20 mouse cellular contexts compared by ENCODE assay signal in the genomic region with DNA sequence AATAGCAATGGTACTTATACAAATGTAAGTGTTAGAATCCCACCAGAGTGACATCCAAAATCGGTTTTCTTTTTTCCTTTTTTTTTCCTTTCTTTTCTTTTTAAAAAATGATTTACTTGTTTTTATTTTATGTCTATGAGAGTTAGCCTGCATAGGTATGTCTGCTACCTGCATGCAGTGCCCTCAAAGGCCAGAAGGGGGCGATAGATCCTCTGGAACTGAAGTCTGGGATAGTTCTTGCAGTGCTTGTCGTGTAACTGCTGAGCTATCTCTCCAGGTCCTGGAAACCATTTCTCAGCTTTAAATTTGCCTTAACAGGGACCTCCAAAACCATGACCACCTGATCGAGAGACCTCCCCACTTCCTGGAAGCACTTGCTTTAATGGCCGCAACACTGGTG.
DNase-seq lines count a peak whose midpoint lies in the region; ATAC-seq and TF ChIP-seq lines count a peak whose summit lies in the region.
"Had no signal": no experiment of that assay in that cellular context is flagged by ENCODE, and none has a peak within 500 bp of the region (broad histone marks: within the 10 kb centered on the region; RNA-seq: fewer than 3 reads in every experiment).

No protein-coding gene starts in this region.

- peak; percentile 4 for DNase-seq in adrenal gland, postnatal 14 days
- no peak for DNase-seq in adrenal gland, postnatal 25 days
- DNase-seq in liver, embryonic 14.5 days (ENCODE audit: low read depth in 3 of 3, low spot score in 3 of 3): no peak
- DNase-seq in liver: no peak
- DNase-seq in ES-CJ7 (ENCODE audit: low read depth, low spot score): peak; percentile 69
- peak; percentile 77 for DNase-seq in ZHBTc4 (ENCODE audit: low read depth, low spot score)
- no peak for DNase-seq in embryo, embryonic 9.5 days (ENCODE audit: extremely low spot score)
- DNase-seq: adrenal gland, adult 2 months; cerebellum, adult 9-10 months; kidney, adult 8-10 months; left cerebral cortex, postnatal 4 days; liver, embryonic 13.5 days; lung, postnatal 36 days; retina, postnatal 1 day had no signal

- TF ChIP-seq EP300 in liver, embryonic 14.5 days (IDR thresholded peaks at IDR 0.05; ENCODE audit: low read depth): no peak

- H3K4me1 ChIP-seq in liver, embryonic 14.5 days (replicated peaks; ENCODE audit: control insufficient read depth in 2 of 2, insufficient read depth in 2 of 2, low read length in 1 of 2): no peaks in the 10 kb centered on the region
- H3K4me1 ChIP-seq in neural tube, embryonic 15.5 days: no peaks in the 10 kb centered on the region
- H3K4me1 ChIP-seq: embryonic facial prominence, embryonic 10.5 days; forebrain, embryonic 15.5 days; hindbrain, embryonic 13.5 days; liver, embryonic 13.5 days; midbrain, embryonic 10.5 days had no signal

- peak; percentile 49 for TF ChIP-seq CTCF in liver, embryonic 14.5 days (IDR thresholded peaks at IDR 0.05; ENCODE audit: low read depth)

- no peak for ATAC-seq in liver, embryonic 14.5 days (ENCODE audit: insufficient read depth)
- ATAC-seq in neural tube, embryonic 15.5 days (ENCODE audit: low FRiP score): no peak
- ATAC-seq: forebrain, embryonic 15.5 days had no signal

- no peaks in the 10 kb centered on the region for H3K27me3 ChIP-seq in liver, embryonic 14.5 days (ENCODE audit: control insufficient read depth, insufficient read depth, low read length)
- no peaks in the 10 kb centered on the region for H3K27me3 ChIP-seq in neural tube, embryonic 15.5 days (replicated peaks)
- H3K27me3 ChIP-seq: forebrain, embryonic 15.5 days; hindbrain, embryonic 13.5 days; liver, embryonic 13.5 days had no signal

- H3K9ac ChIP-seq in liver, embryonic 14.5 days (replicated peaks): no peak overlapping the region
- H3K9ac ChIP-seq in neural tube, embryonic 15.5 days (replicated peaks): no peak overlapping the region
- H3K9ac ChIP-seq: forebrain, embryonic 15.5 days; hindbrain, embryonic 13.5 days; liver, embryonic 13.5 days had no signal

- H3K4me3 ChIP-seq in liver, embryonic 14.5 days (ENCODE audit: insufficient read depth in 1 of 2, low read depth in 2 of 2, low read length in 2 of 2): no peak overlapping the region
- H3K4me3 ChIP-seq in neural tube, embryonic 15.5 days (replicated peaks): no peak overlapping the region
- H3K4me3 ChIP-seq: embryonic facial prominence, embryonic 10.5 days; erythroblast, embryonic 14.5 days; forebrain, embryonic 15.5 days; hindbrain, embryonic 13.5 days; liver, embryonic 13.5 days; midbrain, embryonic 10.5 days had no signal

- no peaks in the 10 kb centered on the region for H3K9me3 ChIP-seq in liver, embryonic 14.5 days (ENCODE audit: control insufficient read depth, low read length)
- H3K9me3 ChIP-seq in neural tube, embryonic 15.5 days (replicated peaks): 0 out of 2 replicates have a peak, but pooled peaks cover 9% of the 10 kb centered on the region
- H3K9me3 ChIP-seq: liver, embryonic 13.5 days had no signal

- no peak overlapping the region for H3K4me2 ChIP-seq in liver, embryonic 14.5 days (ENCODE audit: low read depth)
- H3K4me2 ChIP-seq in neural tube, embryonic 15.5 days: no peak overlapping the region
- H3K4me2 ChIP-seq: forebrain, embryonic 15.5 days; hindbrain, embryonic 13.5 days; liver, embryonic 13.5 days had no signal

- H3K27ac ChIP-seq in liver, embryonic 14.5 days: no peak overlapping the region
- no peak overlapping the region for H3K27ac ChIP-seq in neural tube, embryonic 15.5 days (replicated peaks)
- H3K27ac ChIP-seq: embryonic facial prominence, embryonic 10.5 days; forebrain, embryonic 15.5 days; hindbrain, embryonic 13.5 days; liver, embryonic 13.5 days; midbrain, embryonic 10.5 days had no signal

- WGBS in liver, embryonic 14.5 days (ENCODE audit: insufficient replicate concordance): 52% methylated on average over 5 of the region's 5 CpGs
- 70% methylated on average over 5 of the region's 5 CpGs for WGBS in neural tube, embryonic 15.5 days

- H3K36me3 ChIP-seq in liver, embryonic 14.5 days (replicated peaks; ENCODE audit: control insufficient read depth, insufficient read depth, low read depth): no peaks in the 10 kb centered on the region
- no peaks in the 10 kb centered on the region for H3K36me3 ChIP-seq in neural tube, embryonic 15.5 days
- H3K36me3 ChIP-seq: embryonic facial prominence, embryonic 10.5 days; forebrain, embryonic 15.5 days; hindbrain, embryonic 13.5 days; liver, embryonic 13.5 days; midbrain, embryonic 10.5 days had no signal

Comparison
In these comparisons a context has a peak if more than half of its experiments do, and no peak if none do; other contexts are left out.
1. DNase-seq: peak in adrenal gland, postnatal 14 days (single experiment), ES-CJ7 (single experiment) and ZHBTc4 (single experiment); none in adrenal gland, postnatal 25 days (single experiment), liver, embryonic 14.5 days (0 of 3), liver (single experiment) and embryo, embryonic 9.5 days (single experiment).